Mouse (Mus musculus): Measurements from ENCODE around the gene Vstm4.
A peak's percentile ranks its signal among the peaks of the same experiment; 100 is the strongest.

Vstm4 gene

DNA sequence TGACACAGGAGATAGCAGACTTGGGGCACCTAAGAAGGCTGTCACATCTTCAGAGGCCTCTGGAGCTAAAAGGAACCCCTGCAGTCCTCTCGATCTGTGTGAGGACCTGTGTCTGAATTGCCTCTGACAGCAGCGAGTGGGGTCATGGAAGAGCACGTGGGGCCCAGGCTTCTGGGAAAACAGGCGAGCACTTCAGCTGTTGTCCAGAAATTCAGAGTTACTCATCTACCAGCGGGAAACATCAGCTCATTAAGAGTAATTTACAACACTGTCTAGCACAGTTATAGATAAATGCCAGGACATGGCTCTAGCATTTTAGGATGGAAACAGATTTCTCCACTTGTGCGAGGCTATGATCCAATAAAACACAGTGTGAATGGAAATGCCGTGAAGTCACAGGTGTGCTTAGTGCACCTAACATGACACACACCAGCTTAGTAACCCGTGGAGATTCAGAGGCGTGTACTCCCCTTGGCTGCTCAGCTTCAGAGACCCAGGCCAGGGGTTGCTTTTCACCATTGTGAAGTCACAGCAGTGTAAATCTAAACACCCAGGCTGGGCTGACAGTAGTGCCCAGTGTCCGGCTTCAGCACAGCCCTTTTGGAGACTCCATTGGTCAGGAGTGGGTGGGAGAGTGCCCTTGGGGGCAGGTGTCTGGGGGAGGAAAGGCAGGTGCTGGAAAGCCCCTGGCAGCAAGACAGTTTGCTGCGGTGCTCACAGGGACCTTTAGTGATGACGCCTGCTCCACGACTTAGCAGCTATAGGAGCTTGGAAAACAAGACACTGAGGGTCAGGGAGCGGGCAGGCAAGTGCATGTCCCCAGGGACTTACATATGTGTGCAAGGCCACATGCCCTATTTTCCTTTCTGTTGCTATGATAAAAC is 32.0 kb upstream of the Vstm4 start:
- TF ChIP-seq CTCF (conservative IDR thresholded peaks at IDR 0.05; ENCODE audit: low read length) = no peak
- no peak for TF ChIP-seq NANOG (IDR thresholded peaks at IDR 0.05; ENCODE audit: borderline replicate concordance, low read length)
- no peak for TF ChIP-seq POU5F1 (IDR thresholded peaks at IDR 0.05; ENCODE audit: borderline replicate concordance, low read length)
- Histone ChIP-seq H3K4me1 (replicated peaks; ENCODE audit: low read depth, low read length) (peaks cover 58% of the 10 kb centered on the region), H3K4me3 (replicated peaks; ENCODE audit: low read length) (peak overlapping the region; percentile 52; the same call in 1 of the 2 replicates), H3K36me3 (ENCODE audit: insufficient read depth, low read length) (no peaks in the 10 kb centered on the region), H3K9me3 (ENCODE audit: low read length) (no peaks in the 10 kb centered on the region), H3K27me3 (ENCODE audit: insufficient read depth, low read length) (peaks cover 4% of the 10 kb centered on the region; the same call in 1 of the 2 replicates)

DNA sequence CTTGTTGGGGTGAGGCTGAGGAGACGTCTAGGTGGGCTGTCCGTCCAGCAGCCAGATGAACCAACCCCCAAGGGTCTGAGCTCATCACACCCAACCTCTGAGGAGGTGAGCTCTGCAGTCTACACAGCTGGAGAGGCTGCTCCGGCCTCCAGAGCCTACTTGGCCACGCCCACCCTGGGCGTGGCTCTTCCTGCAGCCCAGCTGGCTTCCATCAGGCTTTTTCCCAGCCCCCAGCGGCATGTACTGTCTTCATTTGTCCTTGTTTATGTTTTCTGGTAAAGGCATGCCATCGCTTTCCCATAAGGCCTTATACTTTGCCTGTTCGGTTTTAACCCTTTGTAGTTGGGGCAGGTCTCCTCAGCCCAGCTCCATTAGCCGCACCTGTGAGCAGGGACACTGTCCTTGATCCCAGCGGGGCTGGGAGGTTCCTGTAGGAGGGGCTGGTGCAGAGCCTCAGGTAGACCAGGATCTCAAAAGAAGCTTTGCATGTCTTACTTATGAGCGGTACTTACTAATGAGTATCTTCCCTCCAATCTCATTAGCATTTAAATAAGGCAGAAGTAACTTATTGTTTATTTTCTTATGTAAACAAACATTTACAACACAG is 31.0 kb upstream of the Vstm4 start:
- peaks cover 4% of the 10 kb centered on the region; the same call in 1 of the 2 replicates for H3K27me3 ChIP-seq (ENCODE audit: insufficient read depth, low read length)
- peaks cover 58% of the 10 kb centered on the region for H3K4me1 ChIP-seq (replicated peaks; ENCODE audit: low read depth, low read length)
- TF ChIP-seq POU5F1 (IDR thresholded peaks at IDR 0.05; ENCODE audit: borderline replicate concordance, low read length) (no peak), NANOG (IDR thresholded peaks at IDR 0.05; ENCODE audit: borderline replicate concordance, low read length) (peak; percentile 32; the same call in 1 of the 2 replicates)
- no peaks in the 10 kb centered on the region for H3K36me3 ChIP-seq (ENCODE audit: insufficient read depth, low read length)
- H3K4me3 ChIP-seq (replicated peaks; ENCODE audit: low read length) = peak overlapping the region; percentile 52
- H3K9me3 ChIP-seq (ENCODE audit: low read length) = no peaks in the 10 kb centered on the region

DNA sequence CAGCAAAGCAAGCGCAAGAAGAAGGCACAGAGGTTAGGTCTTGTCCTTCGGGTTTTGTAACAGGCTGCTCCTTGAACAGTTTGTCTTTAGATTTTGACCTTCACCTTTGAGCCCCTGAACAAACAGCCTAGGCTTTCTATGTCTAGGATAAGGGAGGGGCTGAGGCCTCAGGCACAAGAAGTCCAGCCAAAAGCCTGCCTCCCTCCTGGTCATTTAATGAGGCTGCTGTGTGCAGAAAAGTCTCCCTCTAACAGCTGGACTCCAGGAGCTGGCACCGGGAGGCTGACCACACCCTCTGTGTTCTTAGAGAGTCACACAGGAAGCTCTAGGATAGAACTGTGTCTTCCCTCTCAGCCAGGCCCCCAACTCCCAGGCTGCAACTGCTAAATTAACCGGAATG is 29.4 kb upstream of the Vstm4 start:
- no peak for TF ChIP-seq NANOG (IDR thresholded peaks at IDR 0.05; ENCODE audit: borderline replicate concordance, low read length)
- no peak for TF ChIP-seq CTCF (conservative IDR thresholded peaks at IDR 0.05; ENCODE audit: low read length)
- TF ChIP-seq POU5F1 (IDR thresholded peaks at IDR 0.05; ENCODE audit: borderline replicate concordance, low read length) = no peak
- Histone ChIP-seq H3K4me1 (replicated peaks; ENCODE audit: low read depth, low read length) (peaks cover 58% of the 10 kb centered on the region), H3K9me3 (ENCODE audit: low read length) (no peaks in the 10 kb centered on the region), H3K4me3 (replicated peaks; ENCODE audit: low read length) (no peak overlapping the region), H3K27me3 (ENCODE audit: insufficient read depth, low read length) (peaks cover 1% of the 10 kb centered on the region; the same call in 1 of the 2 replicates), H3K36me3 (ENCODE audit: insufficient read depth, low read length) (no peaks in the 10 kb centered on the region)

DNA sequence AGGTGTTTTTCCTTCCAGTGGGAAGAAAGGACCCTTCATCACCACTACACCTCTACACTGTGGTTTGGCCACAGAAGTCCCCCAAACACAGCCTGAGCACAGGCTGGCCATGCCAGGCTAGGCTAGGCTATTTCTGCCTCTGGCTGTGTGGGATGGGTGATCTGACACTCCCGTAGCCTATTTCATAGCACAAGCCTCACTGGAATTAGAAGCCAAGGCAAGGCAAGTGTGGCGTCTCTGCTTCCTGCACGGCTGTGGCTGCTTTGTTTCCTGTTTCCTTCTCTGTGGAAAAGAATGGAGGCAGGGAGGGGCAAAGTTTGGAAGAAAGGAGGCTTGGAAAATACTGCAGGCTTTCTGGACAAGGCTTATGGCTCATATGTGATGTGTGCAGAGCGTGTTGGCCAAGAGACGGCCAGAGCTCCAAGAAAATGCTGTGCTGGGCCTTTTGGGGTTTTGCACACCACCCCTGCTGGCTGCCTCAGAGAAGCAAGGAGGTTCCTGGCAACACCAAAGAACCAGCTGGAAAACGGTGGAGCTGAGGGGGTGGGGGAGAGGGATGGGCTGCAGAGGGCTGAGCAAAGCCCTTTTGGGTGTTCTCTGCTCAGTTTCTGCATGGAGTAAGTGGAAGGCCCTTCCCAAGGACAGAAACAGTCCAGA is 28.4 kb upstream of the Vstm4 start:
- no peaks in the 10 kb centered on the region for H3K36me3 ChIP-seq (ENCODE audit: insufficient read depth, low read length)
- no peak for TF ChIP-seq NANOG (IDR thresholded peaks at IDR 0.05; ENCODE audit: borderline replicate concordance, low read length)
- no peak for TF ChIP-seq CTCF (conservative IDR thresholded peaks at IDR 0.05; ENCODE audit: low read length)
- TF ChIP-seq POU5F1 (IDR thresholded peaks at IDR 0.05; ENCODE audit: borderline replicate concordance, low read length) = no peak
- no peaks in the 10 kb centered on the region for H3K9me3 ChIP-seq (ENCODE audit: low read length)
- no peak overlapping the region for H3K4me3 ChIP-seq (replicated peaks; ENCODE audit: low read length)
- H3K4me1 ChIP-seq (replicated peaks; ENCODE audit: low read depth, low read length) = peaks cover 58% of the 10 kb centered on the region
- H3K27me3 ChIP-seq (ENCODE audit: insufficient read depth, low read length) = no peaks in the 10 kb centered on the region

DNA sequence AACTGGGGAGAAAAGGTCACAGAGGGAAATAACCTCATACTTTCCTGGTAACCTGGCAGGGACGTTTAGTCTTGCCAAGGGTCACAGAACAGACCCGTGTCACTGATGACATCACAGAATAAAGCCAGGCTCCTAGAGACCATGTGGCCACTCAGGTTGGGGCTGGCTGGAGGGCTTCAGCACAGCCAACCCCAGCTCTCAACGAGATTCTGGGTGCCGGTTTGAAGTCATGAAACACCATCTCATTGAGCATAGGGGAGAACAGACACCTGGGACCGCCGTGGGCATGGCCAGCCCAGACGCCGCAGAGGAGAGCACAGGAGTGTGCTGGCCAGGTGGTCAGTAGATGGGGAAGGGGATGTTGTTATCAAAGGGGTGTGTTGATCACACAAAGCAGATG is 22.7 kb upstream of the Vstm4 start, which contains the start of gene Fam170b:
Fam170b (plus strand) TSS at position 116 of the 400 bp plus-strand sequence.
- Histone ChIP-seq H3K27me3 (ENCODE audit: insufficient read depth, low read length) (peaks cover 49% of the 10 kb centered on the region), H3K4me3 (replicated peaks; ENCODE audit: low read length) (no peak within 1 kb of the TSS), H3K9me3 (ENCODE audit: low read length) (no peaks in the 10 kb centered on the region), H3K36me3 (ENCODE audit: insufficient read depth, low read length) (no peaks in the 10 kb centered on the region), H3K4me1 (replicated peaks; ENCODE audit: low read depth, low read length) (peaks cover 19% of the 10 kb centered on the region)
- TF ChIP-seq CTCF (conservative IDR thresholded peaks at IDR 0.05; ENCODE audit: low read length) = no peak
- no peak for TF ChIP-seq NANOG (IDR thresholded peaks at IDR 0.05; ENCODE audit: borderline replicate concordance, low read length)
- TF ChIP-seq POU5F1 (IDR thresholded peaks at IDR 0.05; ENCODE audit: borderline replicate concordance, low read length) = no peak

DNA sequence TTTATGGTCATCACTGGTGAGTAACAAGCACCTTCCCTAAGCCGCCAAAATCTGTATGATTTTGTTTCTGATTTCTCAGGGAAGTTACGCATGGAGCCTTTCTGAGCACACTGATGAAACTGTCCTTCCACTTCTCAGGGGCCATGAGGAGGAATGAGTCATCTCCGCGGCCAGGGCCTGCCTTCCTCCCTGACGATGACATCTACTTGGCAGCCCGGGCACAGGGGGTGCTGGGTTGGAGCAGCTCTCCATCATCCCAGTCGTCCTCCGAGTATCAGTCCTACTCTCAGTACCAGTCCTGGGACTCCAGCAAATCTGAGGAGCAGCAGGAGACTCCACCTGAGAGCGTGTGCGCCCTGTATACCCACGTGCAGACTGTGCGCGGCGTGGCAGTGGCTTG is 21.4 kb upstream of the Vstm4 start:
- Histone ChIP-seq H3K9me3 (ENCODE audit: low read length) (no peaks in the 10 kb centered on the region), H3K4me3 (replicated peaks; ENCODE audit: low read length) (peak overlapping the region; percentile 62), H3K27me3 (ENCODE audit: insufficient read depth, low read length) (peaks cover 54% of the 10 kb centered on the region), H3K4me1 (replicated peaks; ENCODE audit: low read depth, low read length) (peaks cover 16% of the 10 kb centered on the region), H3K36me3 (ENCODE audit: insufficient read depth, low read length) (no peaks in the 10 kb centered on the region)
- TF ChIP-seq NANOG (IDR thresholded peaks at IDR 0.05; ENCODE audit: borderline replicate concordance, low read length) (no peak), CTCF (conservative IDR thresholded peaks at IDR 0.05; ENCODE audit: low read length) (no peak), POU5F1 (IDR thresholded peaks at IDR 0.05; ENCODE audit: borderline replicate concordance, low read length) (no peak)

DNA sequence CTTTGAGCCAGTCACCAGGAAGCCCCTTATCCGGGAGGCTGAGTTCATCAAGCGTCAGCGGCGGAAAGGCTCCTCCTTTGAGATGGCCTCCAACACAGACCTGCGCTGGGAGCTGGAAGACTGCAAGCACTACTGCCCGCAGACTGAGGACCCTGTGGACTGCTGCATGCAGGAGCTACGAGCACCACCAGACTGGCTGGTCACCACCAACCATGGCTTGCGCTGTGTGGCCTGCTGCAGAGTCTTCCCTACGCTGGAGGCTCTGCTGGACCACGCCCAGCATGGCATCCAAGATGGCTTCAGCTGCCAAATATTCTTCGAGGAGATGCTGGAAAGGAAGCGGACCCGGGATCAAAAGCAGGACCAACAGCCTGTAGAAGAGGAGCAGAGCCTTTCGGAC is 21.0 kb upstream of the Vstm4 start:
- H3K36me3 ChIP-seq (ENCODE audit: insufficient read depth, low read length) = no peaks in the 10 kb centered on the region
- peaks cover 57% of the 10 kb centered on the region for H3K27me3 ChIP-seq (ENCODE audit: insufficient read depth, low read length)
- no peak for TF ChIP-seq POU5F1 (IDR thresholded peaks at IDR 0.05; ENCODE audit: borderline replicate concordance, low read length)
- TF ChIP-seq CTCF (conservative IDR thresholded peaks at IDR 0.05; ENCODE audit: low read length) = no peak
- TF ChIP-seq NANOG (IDR thresholded peaks at IDR 0.05; ENCODE audit: borderline replicate concordance, low read length) = no peak
- peak overlapping the region; percentile 62 for H3K4me3 ChIP-seq (replicated peaks; ENCODE audit: low read length)
- peaks cover 16% of the 10 kb centered on the region for H3K4me1 ChIP-seq (replicated peaks; ENCODE audit: low read depth, low read length)
- no peaks in the 10 kb centered on the region for H3K9me3 ChIP-seq (ENCODE audit: low read length)

DNA sequence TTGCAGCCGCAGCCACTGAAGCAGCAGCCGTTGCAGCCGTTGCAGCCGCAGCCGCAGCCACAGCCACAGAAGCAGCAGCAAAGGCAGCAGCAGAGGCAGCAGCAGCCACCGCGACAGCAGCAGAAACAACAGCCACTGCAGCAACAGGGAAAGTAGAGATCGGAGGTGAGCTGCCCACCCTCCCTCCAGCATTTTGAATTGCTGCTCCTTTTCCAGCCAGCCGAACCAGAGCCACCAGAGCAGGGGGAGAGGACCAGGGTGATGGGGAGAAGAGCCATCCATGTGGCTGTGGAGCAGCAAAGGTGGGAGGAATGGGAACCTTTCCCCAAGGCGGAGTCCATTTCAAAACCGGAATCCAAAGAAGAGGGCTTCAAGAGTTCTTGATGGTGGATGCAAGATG is 20.4 kb upstream of the Vstm4 start:
- Histone ChIP-seq H3K4me3 (replicated peaks; ENCODE audit: low read length) (peak overlapping the region; percentile 62), H3K4me1 (replicated peaks; ENCODE audit: low read depth, low read length) (peaks cover 16% of the 10 kb centered on the region), H3K27me3 (ENCODE audit: insufficient read depth, low read length) (peaks cover 57% of the 10 kb centered on the region), H3K9me3 (ENCODE audit: low read length) (no peaks in the 10 kb centered on the region), H3K36me3 (ENCODE audit: insufficient read depth, low read length) (no peaks in the 10 kb centered on the region)
- no peak for TF ChIP-seq CTCF (conservative IDR thresholded peaks at IDR 0.05; ENCODE audit: low read length)
- TF ChIP-seq POU5F1 (IDR thresholded peaks at IDR 0.05; ENCODE audit: borderline replicate concordance, low read length) = no peak
- no peak for TF ChIP-seq NANOG (IDR thresholded peaks at IDR 0.05; ENCODE audit: borderline replicate concordance, low read length)
